Mouse (Mus musculus) heart, postnatal 14 days (tissue): ENCODE data around the gene Bco1. TPM values are rescaled to one million over a fixed set of nuclear protein-coding genes. Genes with fewer than 3 reads are reported as not detected.

Experiments
- DNase-seq, 2 experiments: peaks; one replicate each; pipeline ENCODE4 v3.0.0; 2021 to 2022
- intact Hi-C: fragments of 180-260 bp; cut with DNase I; formaldehyde crosslinking; loops from one replicate; pipeline ENCODE4 v1.15.1; 2025
- long read RNA-seq, 2 experiments: library from polyadenylated mRNA; stranded (forward); transcript quantifications; one replicate each; pipeline ENCODE4 v2.0.0; 2021
- total RNA-seq, 2 experiments: library from RNA; stranded (reverse); gene quantifications; 2 replicates each; pipeline ENCODE4 v1.2.3; 2021

The Bco1 gene
- total RNA-seq: not detected
- long read RNA-seq, experiment 1: 0 reads
- long read RNA-seq, experiment 2: 0 reads

- intact Hi-C loops: no loop called here
- DNase-seq: no peak
Measured at GRCm38 (mm10) chr8:117095647-117096046, at the start of gene Bco1. Gene Bco1, plus strand, starts transcription at chr8:117095854.

DNA sequence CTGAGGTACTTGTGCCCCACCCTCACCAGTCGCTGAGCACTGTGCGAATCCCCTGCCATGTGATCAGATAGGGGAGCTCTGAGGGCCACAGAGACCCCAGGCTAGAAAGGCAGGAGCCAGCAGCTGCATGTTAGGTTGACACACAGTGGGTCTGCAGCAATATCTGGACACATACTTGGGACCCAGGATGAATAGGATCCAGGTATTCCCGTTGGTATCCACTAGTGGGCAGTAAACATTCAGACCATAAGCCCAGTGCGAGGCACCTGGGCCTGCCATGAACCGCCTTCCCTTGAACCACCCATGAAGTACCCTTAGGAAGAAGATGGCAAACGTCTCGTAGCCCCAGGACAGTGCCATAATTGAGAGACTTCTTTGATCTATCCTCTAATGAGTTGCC, 46.2 kb upstream of the Bco1 start:
- intact Hi-C loops: no loop called here
- no peak for DNase-seq

DNA sequence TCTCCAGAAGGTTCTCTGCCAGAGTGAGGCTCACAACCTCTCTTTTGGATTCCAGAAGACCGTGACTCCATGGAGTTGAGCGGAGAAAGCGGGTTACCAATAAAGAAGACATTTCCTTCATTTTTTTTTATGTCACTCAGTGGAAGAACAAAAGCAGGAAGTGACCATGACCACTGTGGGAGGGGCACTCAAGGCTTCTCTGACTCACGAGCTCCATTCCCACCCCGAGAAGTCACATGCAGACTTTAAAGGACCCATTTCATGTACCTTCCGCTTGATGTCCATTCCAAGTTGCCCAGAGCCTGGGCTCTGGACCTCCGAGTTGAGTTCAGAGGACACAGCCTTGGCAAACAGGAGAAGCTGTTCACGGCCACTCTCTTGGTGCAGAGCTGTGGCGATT, 44.9 kb upstream of the Bco1 start:
- intact Hi-C loops: no loop called here
- DNase-seq: no peak

DNA sequence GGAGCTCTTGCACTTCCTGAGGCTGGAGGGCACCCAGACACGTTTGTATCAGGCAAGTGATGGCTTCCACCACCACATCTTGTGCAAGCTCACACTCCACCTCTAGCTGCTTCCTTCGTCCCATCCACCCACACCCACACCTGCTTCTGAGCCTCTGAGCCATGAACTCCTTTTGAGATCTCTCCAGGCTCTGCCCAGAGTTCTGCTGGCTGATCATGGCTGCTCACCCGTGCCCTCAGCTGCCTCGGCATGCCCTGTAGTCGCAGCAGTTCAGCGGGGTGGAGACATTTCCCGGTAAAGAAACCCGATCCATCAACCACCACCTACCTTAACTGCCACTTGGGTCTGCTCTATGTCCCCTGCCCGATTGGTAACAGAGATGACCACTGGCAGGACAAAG, 44.3 kb upstream of the Bco1 start:
- no peak for DNase-seq

GRCm38 (mm10) chr8:117053135-117054079, 42.2 kb upstream of the Bco1 start:
- intact Hi-C loops: no loop called here
- no peak for DNase-seq

More for the DNA sequence above, 44.3 kb upstream of the Bco1 start:
- intact Hi-C loops: no loop called here

DNA sequence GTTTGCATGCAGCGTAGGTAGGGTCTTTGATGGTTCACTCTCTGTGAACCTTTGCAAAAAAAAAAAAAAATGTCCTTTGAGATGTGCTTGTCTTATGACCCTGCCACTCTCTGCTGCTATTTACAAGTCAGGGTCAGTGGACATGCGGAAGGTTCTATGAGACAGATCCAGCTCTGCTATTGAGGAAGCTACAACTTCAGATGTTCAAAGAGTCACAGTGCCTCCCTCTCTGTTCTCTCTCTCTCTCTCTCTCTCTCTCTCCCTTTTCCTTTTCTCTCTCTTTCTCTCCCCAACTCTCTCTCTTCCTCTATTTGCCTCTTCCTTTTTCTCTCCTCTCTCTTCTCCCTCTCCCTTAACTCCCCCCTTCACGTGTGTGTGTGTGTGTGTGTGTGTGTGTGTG, 41.5 kb upstream of the Bco1 start:
- DNase-seq: no peak
- intact Hi-C loops: no loop called here

GRCm38 (mm10) chr8:117055097-117055496, 40.6 kb upstream of the Bco1 start:
- intact Hi-C loops: no loop called here
- DNase-seq: no peak

- intact Hi-C loops: no loop called here
- DNase-seq: no peak
Measured at GRCm38 (mm10) chr8:117059021-117059420, 36.6 kb upstream of the Bco1 start.

GRCm38 (mm10) chr8:117060306-117060705, 35.3 kb upstream of the Bco1 start:
- intact Hi-C loops: no loop called here
- DNase-seq: no peak

GRCm38 (mm10) chr8:117061180-117061880, 34.3 kb upstream of the Bco1 start:
- intact Hi-C loops: no loop called here
- DNase-seq: no peak

GRCm38 (mm10) chr8:117066955-117067354, 28.7 kb upstream of the Bco1 start:
- intact Hi-C loops: no loop called here
- DNase-seq: no peak

GRCm38 (mm10) chr8:117067396-117067795, 28.3 kb upstream of the Bco1 start:
- intact Hi-C loops: no loop called here
- no peak for DNase-seq

- intact Hi-C loops: no loop called here
- no peak for DNase-seq
Measured at GRCm38 (mm10) chr8:117068294-117068693, 27.4 kb upstream of the Bco1 start.

GRCm38 (mm10) chr8:117069708-117070107, 25.9 kb upstream of the Bco1 start:
- DNase-seq: peak in 1 of 2 experiments; percentile 26
- intact Hi-C loops: no loop called here

DNA sequence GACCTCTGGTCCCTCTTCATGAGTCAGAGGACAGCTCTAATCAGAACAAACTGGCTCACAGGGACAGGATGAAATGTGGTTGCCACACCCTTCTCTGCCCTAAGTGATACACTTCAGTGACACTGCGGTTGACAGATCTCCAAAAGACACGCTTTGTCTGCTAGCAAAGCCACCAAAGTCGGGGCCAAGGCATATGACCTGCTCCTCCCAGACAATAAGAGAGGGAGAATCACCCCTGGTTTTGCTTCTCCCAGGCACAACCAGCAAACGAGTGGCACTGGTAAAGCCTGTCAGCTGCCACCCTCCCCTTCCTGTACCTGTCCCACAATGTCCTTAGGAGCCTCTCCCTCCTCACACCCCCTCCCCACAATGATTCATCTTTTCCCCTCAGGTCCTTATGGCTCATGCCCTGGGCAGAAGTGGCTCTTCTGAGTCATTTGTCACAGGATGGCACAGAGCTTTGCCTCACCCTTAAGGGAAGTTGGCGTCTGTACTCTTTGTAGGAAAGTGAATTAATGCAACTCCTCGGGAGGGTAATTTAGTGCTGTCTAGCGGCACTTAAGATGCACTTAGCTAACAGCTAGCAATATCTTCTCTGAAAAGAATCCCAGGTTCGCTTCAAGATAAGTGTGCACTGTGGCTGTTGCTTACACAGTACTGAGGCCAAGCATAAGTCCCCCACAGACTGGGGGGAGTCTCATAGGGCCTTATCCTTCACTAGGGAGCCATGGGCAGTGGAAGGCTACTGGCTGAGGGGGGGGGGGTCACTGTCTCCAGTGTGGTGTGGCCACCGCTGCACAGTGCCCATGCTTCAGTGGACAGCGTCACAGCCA, 21.1 kb upstream of the Bco1 start:
- DNase-seq: no peak
- intact Hi-C loops: no loop called here

- DNase-seq: peak in 1 of 2 experiments; percentile 19
- intact Hi-C loops: no loop called here
Measured at GRCm38 (mm10) chr8:117078367-117078926, 17.2 kb upstream of the Bco1 start.

- intact Hi-C loops: no loop called here
- DNase-seq: no peak
Measured at GRCm38 (mm10) chr8:117079652-117080051, 16.0 kb upstream of the Bco1 start.

DNA sequence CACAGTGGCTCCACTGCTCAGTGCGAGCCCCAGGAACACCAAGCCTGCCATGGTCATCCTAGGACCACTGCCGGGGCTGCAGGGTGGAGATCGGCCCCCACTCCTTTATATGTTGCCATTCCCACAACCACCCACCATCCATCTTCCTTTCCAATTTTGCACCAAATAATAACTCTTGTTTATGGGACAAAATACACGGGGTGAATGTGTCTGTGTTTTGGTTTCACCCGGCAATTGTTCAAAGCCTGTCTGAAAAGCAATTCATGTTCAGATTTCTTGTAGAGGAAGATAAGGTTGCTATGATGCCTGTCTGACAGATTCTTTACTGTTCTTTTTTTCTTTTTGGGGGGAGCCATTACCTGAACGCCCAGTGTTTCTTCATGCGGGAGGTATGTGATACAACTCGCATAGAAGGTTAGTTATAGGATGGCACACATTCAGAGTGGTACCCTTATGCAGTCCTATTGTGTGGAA, 13.2 kb upstream of the Bco1 start, which contains the start of gene Pkd1l2:
Gene Pkd1l2, minus strand, starts transcription at position 51 of the 474 bp plus-strand sequence.
- no peak for DNase-seq
- intact Hi-C loops: no loop called here

DNA sequence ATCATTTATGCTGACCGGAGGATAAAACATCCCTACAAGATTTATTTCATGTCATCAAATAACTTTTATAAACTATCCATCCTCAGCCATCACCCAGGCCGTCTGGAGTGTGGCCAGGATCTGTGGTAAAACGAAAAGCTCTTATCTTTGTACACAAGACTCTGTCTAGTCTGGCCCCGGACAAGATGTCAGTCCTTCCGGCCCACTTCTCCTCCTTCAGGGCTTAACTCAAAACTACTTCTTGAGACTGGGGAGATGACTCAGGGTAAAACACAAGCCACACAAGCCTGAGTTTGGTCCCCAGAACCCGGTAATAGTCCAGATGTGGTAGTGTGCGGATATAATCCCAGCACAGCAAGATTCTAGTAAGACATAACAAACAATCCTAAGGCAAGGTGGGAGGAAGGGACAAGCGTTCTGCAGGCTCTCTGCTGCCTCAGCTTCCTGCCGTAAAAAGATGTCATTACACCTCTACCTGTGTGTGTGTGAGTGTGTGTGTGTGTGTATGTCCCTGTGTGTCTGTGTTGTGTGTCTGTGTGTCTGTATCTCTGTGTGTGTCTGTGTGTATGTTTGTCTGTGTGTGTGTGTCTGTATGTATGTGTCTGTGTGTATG, 12.6 kb upstream of the Bco1 start:
- DNase-seq: no peak
- intact Hi-C loops: no loop called here

- intact Hi-C loops: no loop called here
- peak in 1 of 2 experiments; percentile 32 for DNase-seq
Measured at GRCm38 (mm10) chr8:117085521-117085920, 10.1 kb upstream of the Bco1 start.
